Mouse (Mus musculus): Measurements from ENCODE around the gene Olfr514. TPM values are rescaled to one million over a fixed set of nuclear protein-coding genes. Genes with fewer than 3 reads are reported as not detected.
"Not testable (repeated sequence)": the region's sequence is repeated elsewhere in the genome, so short reads cannot be mapped to it uniquely, and the experiment has no call there.

Gene Olfr514
- polyA plus RNA-seq (2015; fragmentation: Nextera tagmentation; extraction: Ambion mirVana) = not detected in 2 replicates

GRCm38 (mm10) chr7:108825897-108826296, at the start of gene Olfr514:
Olfr514 (minus strand) TSS chr7:108825997.
- Histone ChIP-seq H3K4me2 (replicated peaks) (no peak within 1 kb of the TSS), H3K9ac (no peak within 1 kb of the TSS), H3K4me3 (replicated peaks) (no peak within 1 kb of the TSS), H3K4me1 (replicated peaks) (no peaks in the 10 kb centered on the region), H3K27me3 (replicated peaks) (no peaks in the 10 kb centered on the region), H3K9me3 (no peaks in the 10 kb centered on the region), H3K36me3 (no peaks in the 10 kb centered on the region), H3K27ac (no peak within 1 kb of the TSS)
- ATAC-seq = no peak

- H3K27me3 ChIP-seq (replicated peaks) = no peaks in the 10 kb centered on the region
- H3K9ac ChIP-seq = no peak within 1 kb of the TSS
- no peak for ATAC-seq
- no peaks in the 10 kb centered on the region for H3K4me1 ChIP-seq (replicated peaks)
- no peak within 1 kb of the TSS for H3K4me2 ChIP-seq (replicated peaks)
- no peak within 1 kb of the TSS for H3K4me3 ChIP-seq (replicated peaks)
- no peak within 1 kb of the TSS for H3K27ac ChIP-seq
- WGBS = 66% methylated on average over 2 of the region's 2 CpGs
- H3K9me3 ChIP-seq = no peaks in the 10 kb centered on the region
- no peaks in the 10 kb centered on the region for H3K36me3 ChIP-seq
Measured at GRCm38 (mm10) chr7:108872279-108872678, 46.5 kb upstream of the Olfr514 start, which contains the start of gene Olfr517. Olfr517 (minus strand) TSS chr7:108872379.

GRCm38 (mm10) chr7:108850429-108850828, 24.6 kb upstream of the Olfr514 start, which contains the start of gene Olfr516:
Olfr516 (minus strand) TSS chr7:108850529.
- H3K4me2 ChIP-seq (replicated peaks) = no peak within 1 kb of the TSS
- H3K4me3 ChIP-seq (replicated peaks) = no peak within 1 kb of the TSS
- no peaks in the 10 kb centered on the region for H3K27me3 ChIP-seq (replicated peaks)
- no peaks in the 10 kb centered on the region for H3K36me3 ChIP-seq
- 90% methylated on average over 2 of the region's 2 CpGs for WGBS
- H3K9ac ChIP-seq = no peak within 1 kb of the TSS
- no peaks in the 10 kb centered on the region for H3K4me1 ChIP-seq (replicated peaks)
- H3K9me3 ChIP-seq = no peaks in the 10 kb centered on the region
- no peak for ATAC-seq
- H3K27ac ChIP-seq = no peak within 1 kb of the TSS

GRCm38 (mm10) chr7:108814593-108815215, 11.1 kb downstream of the Olfr514 start:
- not testable (repeated sequence) for ATAC-seq; H3K4me1 ChIP-seq (replicated peaks); H3K27me3 ChIP-seq (replicated peaks); H3K36me3 ChIP-seq; H3K4me3 ChIP-seq (replicated peaks); H3K4me2 ChIP-seq (replicated peaks); H3K9me3 ChIP-seq; H3K27ac ChIP-seq; H3K9ac ChIP-seq
- WGBS = 45% methylated on average over 5 of the region's 5 CpGs

- Histone ChIP-seq H3K4me2 (replicated peaks) (no peak overlapping the region), H3K9ac (no peak overlapping the region), H3K9me3 (no peaks in the 10 kb centered on the region), H3K4me1 (replicated peaks) (no peaks in the 10 kb centered on the region), H3K36me3 (no peaks in the 10 kb centered on the region), H3K4me3 (replicated peaks) (no peak overlapping the region), H3K27me3 (replicated peaks) (no peaks in the 10 kb centered on the region), H3K27ac (no peak overlapping the region)
- 35% methylated on average over 1 of the region's 1 CpGs for WGBS
- ATAC-seq = no peak
Measured at GRCm38 (mm10) chr7:108797205-108797933, 28.4 kb downstream of the Olfr514 start.

Other genes with a start within 250 kb of the Olfr514 start
- 0.04 TPM in 1 of 2 replicates, not detected in the other for gene Olfr506, start 215.2 kb downstream of the Olfr514 start, polyA plus RNA-seq (2015; fragmentation: Nextera tagmentation; extraction: Ambion mirVana)
- not detected in 2 replicates for gene Olfr507, start 204.2 kb downstream of the Olfr514 start, polyA plus RNA-seq (2015; fragmentation: Nextera tagmentation; extraction: Ambion mirVana)
- gene Olfr508, start 196.0 kb downstream of the Olfr514 start, polyA plus RNA-seq (2015; fragmentation: Nextera tagmentation; extraction: Ambion mirVana) = not detected in 2 replicates
- not detected in 2 replicates for gene Olfr509, start 174.1 kb downstream of the Olfr514 start, polyA plus RNA-seq (2015; fragmentation: Nextera tagmentation; extraction: Ambion mirVana)
- gene Olfr510, start 159.6 kb downstream of the Olfr514 start, polyA plus RNA-seq (2015; fragmentation: Nextera tagmentation; extraction: Ambion mirVana) = not detected in 2 replicates
- gene Olfr512, start 112.7 kb downstream of the Olfr514 start, polyA plus RNA-seq (2015; fragmentation: Nextera tagmentation; extraction: Ambion mirVana) = not detected in 2 replicates
- not detected in 2 replicates for gene Olfr513, start 75.0 kb downstream of the Olfr514 start, polyA plus RNA-seq (2015; fragmentation: Nextera tagmentation; extraction: Ambion mirVana)
- gene Olfr516, start 24.5 kb upstream of the Olfr514 start, polyA plus RNA-seq (2015; fragmentation: Nextera tagmentation; extraction: Ambion mirVana) = not detected in 2 replicates
- not detected in 2 replicates for gene Olfr517, start 46.4 kb upstream of the Olfr514 start, polyA plus RNA-seq (2015; fragmentation: Nextera tagmentation; extraction: Ambion mirVana)
- gene Olfr518, start 59.0 kb upstream of the Olfr514 start, polyA plus RNA-seq (2015; fragmentation: Nextera tagmentation; extraction: Ambion mirVana) = not detected in 2 replicates
- gene Olfr519, start 68.4 kb upstream of the Olfr514 start, polyA plus RNA-seq (2015; fragmentation: Nextera tagmentation; extraction: Ambion mirVana) = not detected in 2 replicates
- 0.08 TPM in 2 replicates for gene Nlrp10, start 104.2 kb upstream of the Olfr514 start, polyA plus RNA-seq (2015; fragmentation: Nextera tagmentation; extraction: Ambion mirVana)
- gene Eif3f, start 108.4 kb upstream of the Olfr514 start, polyA plus RNA-seq (2015; fragmentation: Nextera tagmentation; extraction: Ambion mirVana) = 76.7 and 85.0 TPM in 2 replicates
- 3.0 TPM in 2 replicates for gene Tub, start 124.3 kb upstream of the Olfr514 start, polyA plus RNA-seq (2015; fragmentation: Nextera tagmentation; extraction: Ambion mirVana)